Mouse (Mus musculus): ENCODE measurements around the gene Ralgps2. TPM values are rescaled to one million over a fixed set of nuclear protein-coding genes. Genes with fewer than 3 reads are reported as not detected.
A peak's percentile ranks its signal among the peaks of the same experiment; 100 is the strongest.

Ralgps2 gene
- polyA plus RNA-seq, 1 experiment from 2014 or later: 120 TPM

DNA sequence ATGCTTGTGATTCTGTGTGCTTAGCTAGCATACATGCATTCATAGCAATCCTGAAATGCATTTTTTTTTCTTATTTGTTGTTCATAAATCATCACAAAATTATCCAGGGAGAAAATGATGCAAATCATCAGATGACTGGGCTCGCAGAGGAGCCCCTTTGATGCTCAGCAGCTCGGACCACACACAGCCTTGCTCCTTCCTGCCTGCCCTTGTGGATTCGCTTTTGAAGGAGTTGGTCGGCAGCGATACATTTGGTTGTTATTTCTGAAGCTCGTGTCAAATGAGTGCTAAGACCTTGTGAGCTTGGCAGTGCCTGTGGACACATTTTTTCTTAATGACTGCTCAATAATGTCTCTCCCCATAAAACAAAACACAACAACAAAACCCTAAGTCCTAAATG, 31.2 kb upstream of the Ralgps2 start:
- Histone ChIP-seq H3K4me3 (no peak overlapping the region), H3K27ac (no peak overlapping the region), H3K4me2 (replicated peaks) (no peak overlapping the region), H3K27me3 (replicated peaks) (no peaks in the 10 kb centered on the region), H3K4me1 (no peaks in the 10 kb centered on the region), H3K9ac (no peak overlapping the region), H3K36me3 (no peaks in the 10 kb centered on the region), H3K9me3 (no peaks in the 10 kb centered on the region)
- no peak for ATAC-seq (ENCODE audit: low FRiP score, low read depth)
- 74% methylated on average over 6 of the region's 6 CpGs for whole genome bisulfite sequencing

DNA sequence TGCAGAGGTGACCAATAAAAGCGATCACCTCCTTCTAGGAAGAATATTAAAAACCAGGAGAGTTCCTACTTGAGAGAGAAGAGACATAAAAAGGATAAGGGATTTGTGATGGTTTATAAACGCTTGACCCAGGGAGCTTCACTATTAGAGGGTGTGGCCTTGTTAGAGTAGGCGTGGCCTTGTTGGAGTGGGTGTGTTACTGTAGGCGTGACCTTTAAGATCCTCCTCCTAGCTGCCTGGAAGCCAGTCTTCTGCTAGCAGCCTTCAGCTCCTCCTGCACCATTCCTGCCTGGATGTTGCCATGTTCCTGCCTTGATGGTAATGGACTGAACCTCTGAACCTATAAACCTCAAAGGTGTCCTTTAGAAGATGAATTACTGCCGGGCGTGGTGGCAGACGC, 28.7 kb upstream of the Ralgps2 start:
- Histone ChIP-seq H3K9ac (no peak overlapping the region), H3K4me2 (replicated peaks) (no peak overlapping the region), H3K36me3 (no peaks in the 10 kb centered on the region), H3K27me3 (replicated peaks) (no peaks in the 10 kb centered on the region), H3K9me3 (no peaks in the 10 kb centered on the region), H3K27ac (no peak overlapping the region), H3K4me1 (no peaks in the 10 kb centered on the region; the same call in 1 of the 2 replicates), H3K4me3 (no peak overlapping the region)
- ATAC-seq (ENCODE audit: low FRiP score, low read depth): no peak
- 79% methylated on average over 7 of the region's 7 CpGs for WGBS

- H3K4me1 ChIP-seq: no peaks in the 10 kb centered on the region; the same call in 1 of the 2 replicates
- no peak overlapping the region for H3K27ac ChIP-seq
- no peaks in the 10 kb centered on the region for H3K36me3 ChIP-seq
- ATAC-seq (ENCODE audit: low FRiP score, low read depth): no peak
- 91% methylated on average over 4 of the region's 4 CpGs for WGBS
- no peaks in the 10 kb centered on the region for H3K9me3 ChIP-seq
- no peak overlapping the region for H3K9ac ChIP-seq
- H3K4me3 ChIP-seq: no peak overlapping the region
- H3K27me3 ChIP-seq (replicated peaks): no peaks in the 10 kb centered on the region
- no peak overlapping the region for H3K4me2 ChIP-seq (replicated peaks)
Measured at GRCm38 (mm10) chr1:156964586-156964932, 25.1 kb upstream of the Ralgps2 start.

DNA sequence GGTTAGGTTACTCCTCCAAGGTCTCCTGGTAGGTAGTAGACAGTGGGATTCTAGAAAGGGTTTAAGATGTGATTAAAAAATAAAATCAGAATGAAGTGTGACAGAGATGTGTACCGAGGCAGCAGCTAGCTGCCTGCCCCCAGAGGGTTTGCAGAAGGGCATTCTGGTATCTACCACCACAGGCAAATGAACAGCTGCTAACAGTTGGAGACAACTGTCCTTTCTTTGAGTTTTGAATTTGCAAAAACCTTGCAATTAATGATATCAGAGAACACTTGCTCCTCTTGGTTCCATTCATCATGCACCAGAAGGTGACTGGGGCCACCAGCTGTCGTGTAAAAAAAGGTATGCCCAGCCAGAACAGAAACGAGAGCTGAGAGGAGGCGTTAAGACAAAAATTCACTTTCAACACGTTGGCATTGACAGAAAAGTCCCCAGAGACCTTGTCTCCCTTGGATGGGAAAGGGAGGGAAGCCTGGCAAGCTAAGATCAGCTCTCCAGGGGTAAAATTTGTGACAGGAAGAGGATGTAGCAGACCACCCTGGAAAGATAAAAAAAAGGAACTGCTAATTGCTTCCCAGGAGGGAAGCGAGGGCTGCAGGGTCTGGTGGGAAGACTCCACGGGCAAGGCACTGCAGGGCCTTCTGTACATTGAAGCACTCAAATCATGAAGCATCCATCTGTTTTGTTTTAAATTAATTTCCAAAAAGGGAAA, 24.6 kb upstream of the Ralgps2 start:
- Histone ChIP-seq H3K36me3 (no peaks in the 10 kb centered on the region), H3K27ac (no peak overlapping the region), H3K9ac (no peak overlapping the region), H3K4me1 (no peaks in the 10 kb centered on the region; the same call in 1 of the 2 replicates), H3K4me3 (no peak overlapping the region), H3K9me3 (no peaks in the 10 kb centered on the region), H3K4me2 (replicated peaks) (no peak overlapping the region), H3K27me3 (replicated peaks) (no peaks in the 10 kb centered on the region)
- ATAC-seq (ENCODE audit: low FRiP score, low read depth): no peak
- WGBS: 31% methylated on average over 7 of the region's 7 CpGs

GRCm38 (mm10) chr1:156961481-156962265, 22.2 kb upstream of the Ralgps2 start:
- H3K27me3 ChIP-seq (replicated peaks): no peaks in the 10 kb centered on the region
- 46% methylated on average over 8 of the region's 8 CpGs for WGBS
- no peak overlapping the region for H3K4me3 ChIP-seq
- no peaks in the 10 kb centered on the region for H3K9me3 ChIP-seq
- H3K36me3 ChIP-seq: no peaks in the 10 kb centered on the region
- H3K9ac ChIP-seq: no peak overlapping the region
- no peaks in the 10 kb centered on the region; the same call in 1 of the 2 replicates for H3K4me1 ChIP-seq
- H3K27ac ChIP-seq: no peak overlapping the region
- no peak overlapping the region for H3K4me2 ChIP-seq (replicated peaks)
- ATAC-seq (ENCODE audit: low FRiP score, low read depth): no peak

- Histone ChIP-seq H3K9me3 (no peaks in the 10 kb centered on the region), H3K27ac (no peak overlapping the region), H3K9ac (no peak overlapping the region), H3K4me3 (no peak overlapping the region), H3K4me1 (no peaks in the 10 kb centered on the region; the same call in 1 of the 2 replicates), H3K27me3 (replicated peaks) (no peaks in the 10 kb centered on the region), H3K36me3 (no peaks in the 10 kb centered on the region), H3K4me2 (replicated peaks) (no peak overlapping the region)
- 83% methylated on average over 5 of the region's 5 CpGs for WGBS
- ATAC-seq (ENCODE audit: low FRiP score, low read depth): no peak
Measured at GRCm38 (mm10) chr1:156959004-156959403, 19.6 kb upstream of the Ralgps2 start.

DNA sequence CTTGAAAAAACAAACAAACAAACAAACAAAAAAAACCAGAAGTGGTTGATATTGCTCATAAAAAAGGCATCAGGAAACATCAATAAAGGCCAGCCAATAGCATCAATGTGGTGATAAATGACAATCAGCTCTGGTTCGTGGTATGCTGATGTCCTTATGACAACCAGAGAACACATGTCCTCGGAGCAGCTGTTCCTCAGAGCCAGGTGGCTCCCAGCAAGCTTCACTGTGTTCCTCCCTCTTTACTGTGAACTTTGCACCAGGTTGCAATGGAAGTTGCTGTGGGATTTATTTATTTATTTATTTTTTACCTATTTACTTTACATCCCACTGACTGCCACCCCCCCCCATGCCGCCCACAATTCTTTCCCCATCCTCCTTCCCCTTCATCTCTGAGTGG, 17.9 kb upstream of the Ralgps2 start:
- WGBS: 87% methylated on average over 3 of the region's 3 CpGs
- no peak overlapping the region for H3K9ac ChIP-seq
- H3K27ac ChIP-seq: no peak overlapping the region
- ATAC-seq (ENCODE audit: low FRiP score, low read depth): no peak
- H3K9me3 ChIP-seq: no peaks in the 10 kb centered on the region
- H3K36me3 ChIP-seq: no peaks in the 10 kb centered on the region
- no peak overlapping the region for H3K4me3 ChIP-seq
- H3K4me1 ChIP-seq: no peaks in the 10 kb centered on the region
- no peaks in the 10 kb centered on the region for H3K27me3 ChIP-seq (replicated peaks)
- H3K4me2 ChIP-seq (replicated peaks): no peak overlapping the region

- H3K4me2 ChIP-seq (replicated peaks): no peak overlapping the region
- 72% methylated on average over 17 of the region's 17 CpGs for WGBS
- no peaks in the 10 kb centered on the region for H3K27me3 ChIP-seq (replicated peaks)
- H3K36me3 ChIP-seq: no peaks in the 10 kb centered on the region
- no peak overlapping the region for H3K27ac ChIP-seq
- no peak overlapping the region for H3K9ac ChIP-seq
- ATAC-seq (ENCODE audit: low FRiP score, low read depth): no peak
- H3K4me3 ChIP-seq: no peak overlapping the region
- no peaks in the 10 kb centered on the region for H3K4me1 ChIP-seq
- H3K9me3 ChIP-seq: no peaks in the 10 kb centered on the region
Measured at GRCm38 (mm10) chr1:156955926-156956760, 16.7 kb upstream of the Ralgps2 start.

- H3K27ac ChIP-seq: no peak overlapping the region
- H3K4me3 ChIP-seq: no peak overlapping the region
- H3K4me2 ChIP-seq (replicated peaks): no peak overlapping the region
- H3K4me1 ChIP-seq: no peaks in the 10 kb centered on the region
- H3K9me3 ChIP-seq: no peaks in the 10 kb centered on the region
- no peaks in the 10 kb centered on the region for H3K27me3 ChIP-seq (replicated peaks)
- 95% methylated on average over 12 of the region's 12 CpGs for WGBS
- no peak for ATAC-seq (ENCODE audit: low FRiP score, low read depth)
- H3K36me3 ChIP-seq: no peaks in the 10 kb centered on the region
- H3K9ac ChIP-seq: no peak overlapping the region
Measured at GRCm38 (mm10) chr1:156954216-156954615, 14.8 kb upstream of the Ralgps2 start.

- H3K4me3 ChIP-seq: no peak overlapping the region
- WGBS: 56% methylated on average over 5 of the region's 5 CpGs
- H3K4me1 ChIP-seq: no peaks in the 10 kb centered on the region
- ATAC-seq (ENCODE audit: low FRiP score, low read depth): no peak
- H3K9me3 ChIP-seq: no peaks in the 10 kb centered on the region
- no peak overlapping the region for H3K9ac ChIP-seq
- H3K4me2 ChIP-seq (replicated peaks): no peak overlapping the region
- no peaks in the 10 kb centered on the region for H3K36me3 ChIP-seq
- no peak overlapping the region for H3K27ac ChIP-seq
- H3K27me3 ChIP-seq (replicated peaks): no peaks in the 10 kb centered on the region
Measured at GRCm38 (mm10) chr1:156950354-156950753, 10.9 kb upstream of the Ralgps2 start.

DNA sequence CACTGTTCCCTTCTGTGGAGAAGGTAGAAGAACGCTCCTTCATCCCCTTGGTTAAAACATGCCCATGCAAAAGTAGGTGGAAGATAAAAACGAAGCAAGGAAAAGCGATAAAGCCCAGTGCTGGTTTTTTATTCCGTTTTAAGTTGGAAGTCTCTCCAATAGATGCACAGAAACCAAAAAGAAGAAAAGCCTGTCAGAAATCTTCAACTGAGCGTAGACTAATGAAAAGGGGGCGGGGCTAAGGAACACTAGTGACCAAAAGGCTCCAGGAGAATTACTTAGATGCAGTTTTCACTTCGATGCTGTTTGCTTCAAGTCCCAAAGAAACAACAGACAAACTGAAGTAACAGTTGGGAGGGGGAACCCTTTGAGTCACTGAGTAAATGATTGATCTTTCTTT, 1.2 kb upstream of the Ralgps2 start:
- Histone ChIP-seq H3K4me1 (peaks cover 12% of the 10 kb centered on the region), H3K4me2 (replicated peaks) (peak overlapping the region; percentile 85), H3K9ac (0 out of 2 replicates have a peak overlapping the region, but pooled peaks have one; percentile 96), H3K27me3 (replicated peaks) (no peaks in the 10 kb centered on the region), H3K36me3 (no peaks in the 10 kb centered on the region), H3K27ac (no peak overlapping the region), H3K4me3 (peak overlapping the region; percentile 94; the same call in 1 of the 2 replicates), H3K9me3 (no peaks in the 10 kb centered on the region)
- 45% methylated on average over 7 of the region's 7 CpGs for WGBS
- ATAC-seq (ENCODE audit: low FRiP score, low read depth): no peak

GRCm38 (mm10) chr1:156940142-156940522, 706 bp upstream of the Ralgps2 start:
- no peaks in the 10 kb centered on the region for H3K9me3 ChIP-seq
- peak overlapping the region; percentile 94; the same call in 1 of the 2 replicates for H3K27ac ChIP-seq
- peak overlapping the region; percentile 96 for H3K9ac ChIP-seq
- no peaks in the 10 kb centered on the region for H3K27me3 ChIP-seq (replicated peaks)
- ATAC-seq (ENCODE audit: low FRiP score, low read depth): no peak
- no peaks in the 10 kb centered on the region for H3K36me3 ChIP-seq
- H3K4me2 ChIP-seq (replicated peaks): peak overlapping the region; percentile 85
- peaks cover 12% of the 10 kb centered on the region for H3K4me1 ChIP-seq
- WGBS: 5% methylated on average over 8 of the region's 8 CpGs
- peak overlapping the region; percentile 94 for H3K4me3 ChIP-seq

All from neural tube, embryonic 12.5 days (tissue).